In genomic region chr11:119914381-119914780, GRCm38 (mm10) we compare ENCODE assay signal across 8 mouse cellular contexts. TPM values are rescaled to one million over a fixed set of nuclear protein-coding genes. Genes with fewer than 3 reads are reported as not detected.
DNase-seq lines count a peak whose midpoint lies in the region; ATAC-seq and TF ChIP-seq lines count a peak whose summit lies in the region.

No protein-coding gene starts in this region.

- TF ChIP-seq CTCF in heart, adult 2 months (IDR thresholded peaks at IDR 0.05), result no peak
- no peak for TF ChIP-seq CTCF in CH12.LX (conservative IDR thresholded peaks at IDR 0.05 in 1 of 2, IDR thresholded peaks at IDR 0.05 in 1 of 2; ENCODE audit: low read depth in 2 of 2, low read length in 2 of 2)

- H3K27ac ChIP-seq in heart, adult 2 months, result peak overlapping the region; percentile 91
- H3K27ac ChIP-seq in CH12.LX (ENCODE audit: insufficient read depth, low read depth), result no peak overlapping the region
- H3K27ac ChIP-seq in forebrain, embryonic 14.5 days (ENCODE audit: low read depth, low read length), result peak overlapping the region; percentile 74; the same call in 1 of the 2 replicates
- peak overlapping the region; percentile 67 for H3K27ac ChIP-seq in liver, embryonic 13.5 days

- no peak for TF ChIP-seq RAD21 in CH12.LX (IDR thresholded peaks at IDR 0.05; ENCODE audit: low read depth, low read length)

- no peak for DNase-seq in heart, adult 2 months
- no peak for DNase-seq in heart, postnatal 25 days (ENCODE audit: low spot score)
- DNase-seq in CH12.LX (ENCODE audit: extremely low read depth), result no peak
- no peak for DNase-seq in forebrain, embryonic 14.5 days (ENCODE audit: low spot score)
- no peak for DNase-seq in liver, embryonic 13.5 days
- DNase-seq in adrenal gland, adult 18-20 months (ENCODE audit: low spot score in 2 of 2), result no peak
- DNase-seq in embryo, embryonic 10 days (ENCODE audit: low spot score), result no peak

- 7% methylated on average over 4 of the region's 4 CpGs for WGBS in heart, adult 2 months
- 27% methylated on average over 4 of the region's 4 CpGs for WGBS in forebrain, embryonic 14.5 days
- 20% methylated on average over 4 of the region's 4 CpGs for WGBS in liver, embryonic 13.5 days (ENCODE audit: insufficient replicate concordance)

- peak overlapping the region; percentile 97 for H3K9ac ChIP-seq in heart, adult 2 months (ENCODE audit: low read depth, low read length)
- peak overlapping the region; percentile 85 for H3K9ac ChIP-seq in CH12.LX (ENCODE audit: insufficient read depth, low read depth)
- peak overlapping the region; percentile 92 for H3K9ac ChIP-seq in forebrain, embryonic 14.5 days (ENCODE audit: low read length)
- peak overlapping the region; percentile 88 for H3K9ac ChIP-seq in liver, embryonic 13.5 days

- H3K4me2 ChIP-seq in CH12.LX (ENCODE audit: insufficient read depth, low read depth, poor library complexity, severe bottlenecking), result peak overlapping the region; percentile 80
- peak overlapping the region; percentile 93 for H3K4me2 ChIP-seq in forebrain, embryonic 14.5 days (ENCODE audit: low read length)
- H3K4me2 ChIP-seq in liver, embryonic 13.5 days, result peak overlapping the region; percentile 93

- no peak for TF ChIP-seq EP300 in heart, adult 2 months (IDR thresholded peaks at IDR 0.05; ENCODE audit: insufficient read depth, low read depth, low read length)
- TF ChIP-seq EP300 in CH12.LX (IDR thresholded peaks at IDR 0.05; ENCODE audit: low read length), result no peak

- no peak for TF ChIP-seq POLR2A in heart, adult 2 months (IDR thresholded peaks at IDR 0.05; ENCODE audit: insufficient read depth, low read depth, low read length)
- no peak for TF ChIP-seq POLR2A in CH12.LX (IDR thresholded peaks at IDR 0.05; ENCODE audit: low read depth, low read length)

- H3K27me3 ChIP-seq in heart, adult 2 months (ENCODE audit: control insufficient read depth, insufficient read depth, low read length), result no peaks in the 10 kb centered on the region
- H3K27me3 ChIP-seq in CH12.LX (replicated peaks), result no peaks in the 10 kb centered on the region
- no peaks in the 10 kb centered on the region for H3K27me3 ChIP-seq in forebrain, embryonic 14.5 days (replicated peaks; ENCODE audit: control insufficient read depth, insufficient read depth, low read length)
- H3K27me3 ChIP-seq in liver, embryonic 13.5 days, result no peaks in the 10 kb centered on the region

- ATAC-seq in forebrain, embryonic 14.5 days, result no peak
- ATAC-seq in liver, embryonic 13.5 days (ENCODE audit: low read depth), result no peak
- no peak for ATAC-seq in CD4-positive, CD25-positive, alpha-beta regulatory T cell, adult 4 months

- H3K4me1 ChIP-seq in heart, adult 2 months (ENCODE audit: control insufficient read depth, insufficient read depth, low read length), result peaks cover 14% of the 10 kb centered on the region
- peaks cover 19 to 32% of the 10 kb centered on the region in 2 experiments for H3K4me1 ChIP-seq in CH12.LX (ENCODE audit: control insufficient read depth in 1 of 2, insufficient read depth in 2 of 2)
- H3K4me1 ChIP-seq in forebrain, embryonic 14.5 days (ENCODE audit: control insufficient read depth, insufficient read depth, low read length), result peaks cover 13% of the 10 kb centered on the region
- peaks cover 44% of the 10 kb centered on the region for H3K4me1 ChIP-seq in liver, embryonic 13.5 days (replicated peaks)

- no peaks in the 10 kb centered on the region for H3K79me2 ChIP-seq in heart, adult 2 months (replicated peaks; ENCODE audit: control insufficient read depth, insufficient read depth, low read length)
- H3K79me2 ChIP-seq in CH12.LX (replicated peaks; ENCODE audit: control insufficient read depth, extremely low read depth, insufficient read depth, poor library complexity, severe bottlenecking), result 0 out of 2 replicates have a peak, but pooled peaks cover 3% of the 10 kb centered on the region

- intact Hi-C loops in heart, adult 2 months (cut with DNase I), result no loop called here
- intact Hi-C loops in heart, postnatal 25 days (cut with DNase I), result no loop called here

- H3K4me3 ChIP-seq in heart, adult 2 months, result peak overlapping the region; percentile 95
- peak overlapping the region; percentile 73 to 99 (median 84) for H3K4me3 ChIP-seq in CH12.LX (replicated peaks in 1 of 3; ENCODE audit: low read depth in 2 of 3, low read length in 2 of 3, poor library complexity in 1 of 3)
- peak overlapping the region; percentile 85 for H3K4me3 ChIP-seq in forebrain, embryonic 14.5 days (ENCODE audit: low read depth, low read length)
- peak overlapping the region; percentile 87 for H3K4me3 ChIP-seq in liver, embryonic 13.5 days (replicated peaks)

- no peaks in the 10 kb centered on the region for H3K36me3 ChIP-seq in heart, adult 2 months (ENCODE audit: control insufficient read depth, insufficient read depth, low read length)
- H3K36me3 ChIP-seq in CH12.LX (replicated peaks in 1 of 2; ENCODE audit: control insufficient read depth in 1 of 2, insufficient read depth in 1 of 2, low read length in 1 of 2), result peaks cover 40 to 46% of the 10 kb centered on the region in 2 experiments
- peaks cover 37% of the 10 kb centered on the region for H3K36me3 ChIP-seq in forebrain, embryonic 14.5 days (ENCODE audit: control insufficient read depth, insufficient read depth, low read length)
- peaks cover 38% of the 10 kb centered on the region for H3K36me3 ChIP-seq in liver, embryonic 13.5 days

- dilution Hi-C loops in CH12.LX (cut with MboI; ENCODE audit: extremely low pct_ligation_motif_present, extremely low pct_unique_long_range_greater_than_20kb, low sequenced_read_pairs), result no loop called here

- peaks cover 3% of the 10 kb centered on the region for H3K9me3 ChIP-seq in CH12.LX (replicated peaks; ENCODE audit: low read length)
- H3K9me3 ChIP-seq in forebrain, embryonic 14.5 days (replicated peaks; ENCODE audit: control insufficient read depth, low read length), result no peaks in the 10 kb centered on the region
- H3K9me3 ChIP-seq in liver, embryonic 13.5 days (replicated peaks), result no peaks in the 10 kb centered on the region

- in situ Hi-C loops in CH12.LX (cut with MboI; ENCODE audit: low pct_ligation_motif_present, low pct_unique_long_range_greater_than_20kb, low sequenced_read_pairs), result loop anchor here (10.0 kb wide), 1 partner anchor 180 kb away; the partner anchor contains the start of genes Ndufaf8 and Tepsin

TF ChIP-seq in CH12.LX, 34 proteins besides CTCF, POLR2A, EP300 and RAD21:
- no peak for TF ChIP-seq ZMIZ1 (IDR thresholded peaks at IDR 0.05; ENCODE audit: low read depth, low read length)
- TF ChIP-seq MXI1 (IDR thresholded peaks at IDR 0.05; ENCODE audit: low read depth, low read length), result 0 out of 2 replicates have a peak, but pooled peaks have one; percentile 0
- TF ChIP-seq ZC3H11A (IDR thresholded peaks at IDR 0.05; ENCODE audit: low read depth, low read length), result no peak

RNA-seq across cellular contexts. Expression of gene Chmp6, which starts 1.1 kb away (rescaled TPM):
- total RNA-seq in heart, adult 2 months (2021), result 10 to 100 TPM; 25.9 to 30.1 TPM
- 26.8 and 28.9 TPM in 2 replicates for polyA plus RNA-seq in heart, adult 2 months (2012; rRNA removed)
- 10 to 100 TPM; 29.5 to 30.4 TPM for total RNA-seq in heart, postnatal 25 days (2021)
- total RNA-seq in CH12.LX (2012; rRNA removed) (59.7 and 67.2 TPM in 2 replicates), CH12.LX (2014; rRNA removed) (63.2 and 70.6 TPM in 2 replicates)
- 50.3 and 67.9 TPM in 2 replicates for polyA plus RNA-seq in CH12.LX (2012; ENCODE audit: insufficient read length, low read depth)
- polyA plus RNA-seq in forebrain, embryonic 14.5 days (2014; fragmentation: Nextera tagmentation; extraction: Ambion mirVana), result 90.0 and 92.7 TPM in 2 replicates
- 37.4 and 37.6 TPM in 2 replicates for polyA plus RNA-seq in liver, embryonic 13.5 days (2015; fragmentation: Nextera tagmentation; extraction: Ambion mirVana)
- 10 to 100 TPM; 46.8 to 64.7 TPM for polyA plus RNA-seq in CD4-positive, CD25-positive, alpha-beta regulatory T cell, adult 4 months (2017; shearing (Covaris generic))
- total RNA-seq in adrenal gland, adult 18-20 months (2021), result 10 to 100 TPM; 32.3 to 33.3 TPM

RNA-seq across cellular contexts. Expression of gene Baiap2, which starts 28.2 kb away (rescaled TPM):
- 10 to 100 TPM in 1 of 2 experiments, 1 to 10 TPM in 1; 5.8 to 10.3 TPM for total RNA-seq in heart, adult 2 months (2021)
- 10.5 and 10.9 TPM in 2 replicates for polyA plus RNA-seq in heart, adult 2 months (2012; rRNA removed)
- total RNA-seq in heart, postnatal 25 days (2021), result 1 to 10 TPM; 7.1 to 8.0 TPM
- 6.7 and 9.9 TPM in 2 replicates for total RNA-seq in CH12.LX (2012; rRNA removed)
- total RNA-seq in CH12.LX (2014; rRNA removed), result 3.2 and 3.4 TPM in 2 replicates
- 5.6 and 6.1 TPM in 2 replicates for polyA plus RNA-seq in CH12.LX (2012; ENCODE audit: insufficient read length, low read depth)
- polyA plus RNA-seq in forebrain, embryonic 14.5 days (2014; fragmentation: Nextera tagmentation; extraction: Ambion mirVana), result 18.7 and 25.2 TPM in 2 replicates
- 5.1 and 5.5 TPM in 2 replicates for polyA plus RNA-seq in liver, embryonic 13.5 days (2015; fragmentation: Nextera tagmentation; extraction: Ambion mirVana)
- polyA plus RNA-seq in CD4-positive, CD25-positive, alpha-beta regulatory T cell, adult 4 months (2017; shearing (Covaris generic)), result 10 to 100 TPM in 1 of 2 experiments, 1 to 10 TPM in 1; 7.9 to 11.5 TPM
- 10 to 100 TPM; 16.5 to 31.7 TPM for total RNA-seq in adrenal gland, adult 18-20 months (2021)
